Mouse (Mus musculus): Measurements from ENCODE around the gene 4930518I15Rik. TPM values are rescaled to one million over a fixed set of nuclear protein-coding genes. Genes with fewer than 3 reads are reported as not detected.
"Not testable (repeated sequence)": the region's sequence is repeated elsewhere in the genome, so short reads cannot be mapped to it uniquely, and the experiment has no call there.

The 4930518I15Rik gene
- total RNA-seq, 4 experiments from 2014 or later: 2.6 to 6.2 (median 4.0) TPM

GRCm38 (mm10) chr2:156842711-156843110, 15.0 kb downstream of the 4930518I15Rik start:
- DNase-seq: no peak

GRCm38 (mm10) chr2:156841841-156842706, 15.7 kb downstream of the 4930518I15Rik start:
- DNase-seq: peak; percentile 37

GRCm38 (mm10) chr2:156841028-156841840, 16.5 kb downstream of the 4930518I15Rik start:
- peak; percentile 31 for DNase-seq

GRCm38 (mm10) chr2:156840301-156841027, 17.3 kb downstream of the 4930518I15Rik start:
- DNase-seq: no peak

- DNase-seq: peak; percentile 18
These were observed 18.2 kb downstream of the 4930518I15Rik start, which contains the start of gene Tgif2 for GRCm38 (mm10) chr2:156839319-156840191. TSS of gene Tgif2 (plus strand) at chr2:156840007.

- no peak for DNase-seq
These were observed 18.9 kb downstream of the 4930518I15Rik start for GRCm38 (mm10) chr2:156838839-156839238.

GRCm38 (mm10) chr2:156834336-156834735, 23.4 kb downstream of the 4930518I15Rik start:
- DNase-seq: no peak

GRCm38 (mm10) chr2:156825128-156825527, 32.6 kb downstream of the 4930518I15Rik start:
- not testable (repeated sequence) for DNase-seq

GRCm38 (mm10) chr2:156816116-156816515, 41.6 kb downstream of the 4930518I15Rik start:
- DNase-seq: no peak

- no peak for DNase-seq
These were observed 42.3 kb downstream of the 4930518I15Rik start for GRCm38 (mm10) chr2:156815412-156815811.

GRCm38 (mm10) chr2:156814893-156815292, 42.9 kb downstream of the 4930518I15Rik start:
- no peak for DNase-seq

- no peak for DNase-seq
These were observed 43.4 kb downstream of the 4930518I15Rik start for GRCm38 (mm10) chr2:156814344-156814801.

GRCm38 (mm10) chr2:156811556-156811955, 46.2 kb downstream of the 4930518I15Rik start:
- no peak for DNase-seq

GRCm38 (mm10) chr2:156810716-156811115, 47.0 kb downstream of the 4930518I15Rik start:
- no peak for DNase-seq

- peak; percentile 15 for DNase-seq
These were observed 48.2 kb downstream of the 4930518I15Rik start for GRCm38 (mm10) chr2:156809579-156809978.

- no peak for DNase-seq
These were observed 50.9 kb downstream of the 4930518I15Rik start for GRCm38 (mm10) chr2:156806886-156807285.

Other genes starting within 250 kb of the 4930518I15Rik start
- gene Dlgap4, start 244.2 kb downstream of the 4930518I15Rik start, total RNA-seq (2022): 10 to 100 TPM; 43.0 to 72.3 (median 58.4) TPM
- gene Myl9, start 82.5 kb downstream of the 4930518I15Rik start, total RNA-seq (2022): 10 to 100 TPM; 37.2 to 58.6 (median 47.9) TPM
- 1 to 10 TPM; 2.4 to 4.0 (median 3.8) TPM for gene Tgif2, start 17.9 kb downstream of the 4930518I15Rik start, total RNA-seq (2022)
- 100 to 1,000 TPM; 134 to 305 (median 233) TPM for gene Rab5if, start 5.2 kb upstream of the 4930518I15Rik start, total RNA-seq (2022)
- under 1 TPM in 1 of 4 experiments, not detected in 3; 0.14 TPM for gene Sla2, start 29.2 kb upstream of the 4930518I15Rik start, total RNA-seq (2022)
- gene Ndrg3, start 134.1 kb upstream of the 4930518I15Rik start, total RNA-seq (2022): 10 to 100 TPM; 54.3 to 81.0 (median 75.3) TPM
- 1 to 10 TPM; 4.8 to 7.7 (median 6.4) TPM for gene Dsn1, start 149.2 kb upstream of the 4930518I15Rik start, total RNA-seq (2022)
- gene Soga1, start 221.3 kb upstream of the 4930518I15Rik start, total RNA-seq (2022): 10 to 100 TPM; 38.6 to 50.0 (median 46.5) TPM
- not detected for gene Tldc2, start 229.1 kb upstream of the 4930518I15Rik start, total RNA-seq (2022)

Measured in adrenal gland, adult 8-10 months (tissue).